Mouse (Mus musculus): ENCODE measurements around the gene Avil. TPM values are rescaled to one million over a fixed set of nuclear protein-coding genes. Genes with fewer than 3 reads are reported as not detected.
"Not testable (repeated sequence)": the region's sequence is repeated elsewhere in the genome, so short reads cannot be mapped to it uniquely, and the experiment has no call there.

Gene Avil
- total RNA-seq, 2 experiments from 2014 or later: 0.32 to 0.87 TPM

DNA sequence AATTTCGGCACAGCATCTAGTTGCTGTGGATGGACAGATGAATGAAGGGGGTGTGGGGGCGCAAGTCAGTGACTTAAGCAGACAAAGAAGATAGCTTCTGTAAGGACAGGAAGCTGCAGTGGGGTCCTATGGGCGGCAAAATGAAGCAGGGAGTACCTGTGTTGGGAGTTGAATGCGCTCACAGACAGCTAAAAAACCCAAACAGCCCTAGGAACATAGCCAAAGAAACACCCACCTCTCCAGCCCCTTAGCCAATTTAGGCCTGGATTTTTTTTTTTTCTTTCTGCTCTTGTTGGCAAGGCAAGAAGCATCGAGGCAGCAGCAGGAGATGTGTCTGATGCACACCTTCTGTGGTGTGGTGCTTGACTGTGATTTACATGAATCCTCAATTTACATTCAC lies 60.6 kb downstream of the Avil start:
- Histone ChIP-seq H3K27ac (peak overlapping the region; percentile 89; the same call in 1 of the 2 replicates), H3K4me3 (no peak overlapping the region)
- TF ChIP-seq CTCF (conservative IDR thresholded peaks at IDR 0.05): no peak
- no peak for DNase-seq (ENCODE audit: low spot score in 2 of 2)

DNA sequence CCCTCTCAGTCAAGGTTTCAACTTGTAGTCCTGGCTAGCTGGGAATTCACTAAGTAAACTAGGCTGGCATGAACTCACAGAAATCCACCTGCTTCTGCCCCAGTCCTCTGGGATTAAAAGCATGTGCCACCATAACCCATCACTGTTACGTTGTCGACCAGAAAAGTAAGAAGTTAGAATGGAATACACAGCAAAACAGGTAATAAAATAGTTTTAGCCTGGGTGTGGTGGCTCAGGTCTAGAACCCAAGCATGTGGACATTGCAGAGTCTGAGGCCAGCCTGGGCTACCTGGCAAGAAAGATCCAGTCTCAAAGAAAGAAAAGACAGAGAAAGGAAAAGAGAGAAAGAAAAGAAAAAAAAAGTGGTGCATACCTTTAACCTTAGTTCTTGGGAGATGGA lies 61.0 kb downstream of the Avil start:
- no peak overlapping the region for H3K4me3 ChIP-seq
- H3K27ac ChIP-seq: peak overlapping the region; percentile 14; the same call in 1 of the 2 replicates

DNA sequence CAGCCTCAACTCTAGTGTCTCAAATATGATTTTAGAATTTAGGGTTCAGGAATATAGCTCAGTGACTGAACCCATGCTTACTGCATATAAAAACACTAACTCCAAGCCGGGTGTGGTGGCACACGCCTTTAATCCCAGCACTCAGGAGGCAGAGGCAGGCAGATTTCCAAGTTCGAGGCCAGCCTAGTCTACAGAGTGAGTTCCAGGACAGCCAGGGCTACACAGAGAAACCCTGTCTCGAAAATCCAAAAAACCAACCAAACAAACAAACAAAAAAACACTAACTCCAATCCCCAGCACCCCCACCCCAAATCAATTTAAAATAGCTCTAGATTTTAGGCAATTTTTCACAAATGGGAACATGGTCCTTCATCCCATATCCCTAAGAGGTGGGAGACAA lies 61.6 kb downstream of the Avil start:
- not testable (repeated sequence) for DNase-seq (ENCODE audit: low spot score in 2 of 2); H3K4me3 ChIP-seq
- H3K27ac ChIP-seq: peak overlapping the region; percentile 89; the same call in 1 of the 2 replicates

More for the DNA sequence above, 61.0 kb downstream of the Avil start:
- no peak for DNase-seq (ENCODE audit: low spot score in 2 of 2)
- no peak for TF ChIP-seq CTCF (conservative IDR thresholded peaks at IDR 0.05)

DNA sequence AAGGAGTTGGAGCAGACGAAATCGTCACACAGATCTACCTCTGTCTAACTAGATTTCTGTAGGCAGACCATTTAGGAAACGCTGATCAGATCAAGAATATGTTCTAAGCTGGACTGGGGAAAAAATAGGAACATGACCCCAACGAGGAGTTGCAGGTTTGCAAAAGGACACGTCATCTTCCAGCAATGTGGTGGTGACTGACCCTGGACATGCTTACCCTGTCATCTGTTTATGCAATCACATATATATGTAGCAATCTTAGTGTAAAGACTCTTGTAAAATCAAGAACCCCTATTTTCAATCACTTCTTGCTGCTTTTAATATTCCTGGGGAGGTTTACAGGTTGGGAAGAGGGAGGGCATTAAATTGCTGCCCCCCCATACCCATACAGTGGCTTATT lies 62.0 kb downstream of the Avil start:
- H3K27ac ChIP-seq: peak overlapping the region; percentile 89

DNA sequence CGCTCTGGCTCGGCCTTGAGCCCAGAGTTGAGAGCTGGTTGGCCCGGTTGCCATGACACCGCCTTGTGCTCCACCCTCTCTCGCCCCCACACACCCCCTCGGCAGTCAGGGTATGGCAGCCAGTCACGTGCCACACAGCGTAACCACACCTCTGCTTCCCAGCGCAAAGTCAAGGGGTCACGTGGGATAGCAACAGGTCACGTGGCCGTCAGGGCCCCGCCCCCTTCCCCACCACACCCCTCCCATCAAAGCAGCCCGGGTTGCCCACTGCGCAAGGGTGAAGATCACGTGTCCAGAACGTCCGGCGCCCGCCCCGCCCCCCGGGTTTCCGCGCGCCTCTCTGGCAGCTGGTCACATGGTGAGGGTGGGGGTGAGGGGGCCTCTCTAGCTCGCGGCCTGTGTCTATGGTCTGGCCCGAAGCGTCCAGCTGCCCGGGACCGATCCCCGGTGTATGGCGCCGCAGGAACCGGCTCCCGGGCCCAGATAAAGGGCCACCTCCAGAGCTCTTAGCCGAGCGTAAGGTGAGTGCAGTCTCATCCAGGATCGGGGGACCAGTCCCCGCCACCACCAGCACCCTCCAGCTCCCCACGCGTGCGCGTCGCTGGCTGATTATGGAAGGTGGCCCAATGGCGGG lies 62.8 kb downstream of the Avil start, which contains the start of gene Cdk4:
Cdk4 (plus strand) TSS at position 296 of the 634 bp plus-strand sequence.
- H3K27ac ChIP-seq: peak within 1 kb of the TSS; percentile 96
- DNase-seq (ENCODE audit: low spot score in 2 of 2): peak; percentile 98 to 99
- peak within 1 kb of the TSS; percentile 80 for H3K4me3 ChIP-seq
- TF ChIP-seq CTCF (conservative IDR thresholded peaks at IDR 0.05): no peak

More for the DNA sequence above, 62.0 kb downstream of the Avil start:
- DNase-seq (ENCODE audit: low spot score in 2 of 2): no peak
- peak overlapping the region; percentile 80; the same call in 1 of the 2 replicates for H3K4me3 ChIP-seq
- no peak for TF ChIP-seq CTCF (conservative IDR thresholded peaks at IDR 0.05)

DNA sequence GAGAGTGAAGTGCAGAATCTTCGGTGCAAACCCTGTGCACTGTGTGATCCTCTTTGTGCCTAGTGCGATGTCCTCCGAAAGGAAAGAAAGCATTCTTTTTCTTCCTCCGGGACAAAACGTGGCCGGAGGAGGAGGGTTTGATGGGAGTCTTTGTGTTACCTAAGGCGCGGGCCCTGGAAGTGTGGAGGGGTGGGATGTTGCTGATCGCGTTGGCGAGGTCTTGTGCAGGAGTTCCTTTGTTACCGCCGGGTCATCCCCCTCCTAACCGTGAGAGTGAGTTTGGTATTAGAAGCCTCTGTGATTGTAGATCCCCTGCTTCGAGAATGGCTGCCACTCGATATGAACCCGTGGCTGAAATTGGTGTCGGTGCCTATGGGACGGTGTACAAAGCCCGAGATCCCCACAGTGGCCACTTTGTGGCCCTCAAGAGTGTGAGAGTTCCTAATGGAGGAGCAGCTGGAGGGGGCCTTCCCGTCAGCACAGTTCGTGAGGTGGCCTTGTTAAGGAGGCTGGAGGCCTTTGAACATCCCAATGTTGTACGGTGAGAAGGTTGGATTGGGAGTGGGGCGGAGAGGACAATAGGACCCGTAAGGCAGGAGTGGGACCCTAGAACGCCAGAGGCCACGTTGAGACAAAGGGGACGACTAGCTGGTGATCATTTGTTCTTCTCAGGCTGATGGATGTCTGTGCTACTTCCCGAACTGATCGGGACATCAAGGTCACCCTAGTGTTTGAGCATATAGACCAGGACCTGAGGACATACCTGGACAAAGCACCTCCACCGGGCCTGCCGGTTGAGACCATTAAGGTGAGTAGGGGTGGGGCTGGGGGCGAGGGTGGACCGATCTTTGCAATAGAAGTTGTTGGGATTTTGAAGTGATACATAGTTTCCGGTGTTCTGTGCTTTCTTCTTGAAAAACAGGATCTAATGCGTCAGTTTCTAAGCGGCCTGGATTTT lies 63.7 kb downstream of the Avil start:
- no peak for TF ChIP-seq CTCF (conservative IDR thresholded peaks at IDR 0.05)
- no peak for DNase-seq (ENCODE audit: low spot score in 2 of 2)
- H3K27ac ChIP-seq: peak overlapping the region; percentile 96
- H3K4me3 ChIP-seq: peak overlapping the region; percentile 80

DNA sequence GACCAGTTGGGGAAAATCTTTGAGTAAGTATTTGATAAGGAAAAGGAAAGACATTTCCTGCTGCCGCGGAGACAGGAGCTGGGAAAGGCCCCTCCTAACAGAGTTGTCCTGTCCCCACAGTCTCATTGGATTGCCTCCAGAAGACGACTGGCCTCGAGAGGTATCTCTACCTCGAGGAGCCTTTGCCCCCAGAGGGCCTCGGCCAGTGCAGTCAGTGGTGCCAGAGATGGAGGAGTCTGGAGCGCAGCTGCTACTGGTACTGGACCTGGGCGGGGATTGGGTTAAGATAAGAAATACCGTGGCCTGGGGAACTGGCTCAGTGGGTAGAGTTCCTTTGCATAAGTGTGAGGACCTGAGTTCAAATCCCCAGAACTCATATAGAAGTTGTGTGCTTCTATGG lies 65.5 kb downstream of the Avil start:
- TF ChIP-seq CTCF (conservative IDR thresholded peaks at IDR 0.05): no peak
- Histone ChIP-seq H3K27ac (no peak overlapping the region), H3K4me3 (no peak overlapping the region)
- DNase-seq (ENCODE audit: low spot score in 2 of 2): no peak

DNA sequence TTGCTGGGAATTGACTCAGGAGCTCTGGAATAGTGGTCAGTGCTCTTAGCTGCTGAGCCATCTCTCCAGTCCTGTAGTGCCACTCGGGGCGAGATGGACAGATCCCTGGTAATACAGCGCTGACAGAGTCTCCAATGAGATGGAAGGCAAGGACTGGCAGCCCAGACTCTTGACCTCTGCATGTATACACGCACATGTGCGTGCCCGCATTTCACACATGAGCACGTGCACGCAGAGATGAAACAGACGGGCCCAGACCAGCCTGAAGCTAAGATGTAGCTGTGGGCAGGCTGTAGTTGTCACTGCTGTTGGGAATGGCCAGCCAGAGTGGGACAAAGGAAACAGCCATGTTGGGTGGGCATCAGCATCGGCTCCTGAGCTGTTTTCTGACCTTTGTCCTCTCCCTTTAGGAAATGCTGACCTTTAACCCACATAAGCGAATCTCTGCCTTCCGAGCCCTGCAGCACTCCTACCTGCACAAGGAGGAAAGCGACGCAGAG lies 66.1 kb downstream of the Avil start:
- DNase-seq (ENCODE audit: low spot score in 2 of 2): no peak
- H3K4me3 ChIP-seq: no peak overlapping the region
- no peak for TF ChIP-seq CTCF (conservative IDR thresholded peaks at IDR 0.05)
- H3K27ac ChIP-seq: no peak overlapping the region

DNA sequence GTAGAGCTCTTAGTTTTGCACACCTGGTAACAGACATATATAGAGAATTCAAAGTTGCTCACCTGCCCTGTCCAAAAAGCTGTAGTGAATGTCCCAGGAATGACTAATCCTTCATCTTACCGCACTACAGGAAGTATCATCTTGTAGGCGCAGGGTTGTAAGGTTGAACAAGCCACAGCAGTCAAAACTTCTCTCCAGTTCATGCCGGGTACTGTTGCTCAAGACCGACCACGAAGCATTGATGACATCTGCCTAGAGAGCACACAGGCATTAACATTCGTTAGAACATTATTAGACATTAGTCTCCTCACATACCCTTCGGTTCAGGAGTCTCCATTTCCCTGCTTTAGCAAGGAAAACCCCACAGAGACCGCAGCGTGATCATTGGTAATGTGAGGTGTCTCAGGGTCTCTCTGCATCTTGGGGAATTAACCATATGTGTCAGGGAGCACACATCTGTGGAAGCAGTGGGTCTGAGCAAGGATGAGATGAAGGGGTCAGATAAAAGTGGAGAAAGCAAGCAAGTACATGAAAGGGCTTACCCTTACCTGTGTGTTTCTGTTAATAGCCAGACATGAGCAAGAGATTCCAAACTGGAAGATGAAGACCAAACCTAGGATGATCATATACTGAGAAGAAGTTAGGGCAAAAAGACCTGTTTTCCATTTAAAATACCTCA lies 68.0 kb downstream of the Avil start:
- Histone ChIP-seq H3K27ac (peak overlapping the region; percentile 94; the same call in 1 of the 2 replicates), H3K4me3 (peak overlapping the region; percentile 89; the same call in 1 of the 2 replicates)
- TF ChIP-seq CTCF (conservative IDR thresholded peaks at IDR 0.05): no peak
- DNase-seq (ENCODE audit: low spot score in 2 of 2): no peak

DNA sequence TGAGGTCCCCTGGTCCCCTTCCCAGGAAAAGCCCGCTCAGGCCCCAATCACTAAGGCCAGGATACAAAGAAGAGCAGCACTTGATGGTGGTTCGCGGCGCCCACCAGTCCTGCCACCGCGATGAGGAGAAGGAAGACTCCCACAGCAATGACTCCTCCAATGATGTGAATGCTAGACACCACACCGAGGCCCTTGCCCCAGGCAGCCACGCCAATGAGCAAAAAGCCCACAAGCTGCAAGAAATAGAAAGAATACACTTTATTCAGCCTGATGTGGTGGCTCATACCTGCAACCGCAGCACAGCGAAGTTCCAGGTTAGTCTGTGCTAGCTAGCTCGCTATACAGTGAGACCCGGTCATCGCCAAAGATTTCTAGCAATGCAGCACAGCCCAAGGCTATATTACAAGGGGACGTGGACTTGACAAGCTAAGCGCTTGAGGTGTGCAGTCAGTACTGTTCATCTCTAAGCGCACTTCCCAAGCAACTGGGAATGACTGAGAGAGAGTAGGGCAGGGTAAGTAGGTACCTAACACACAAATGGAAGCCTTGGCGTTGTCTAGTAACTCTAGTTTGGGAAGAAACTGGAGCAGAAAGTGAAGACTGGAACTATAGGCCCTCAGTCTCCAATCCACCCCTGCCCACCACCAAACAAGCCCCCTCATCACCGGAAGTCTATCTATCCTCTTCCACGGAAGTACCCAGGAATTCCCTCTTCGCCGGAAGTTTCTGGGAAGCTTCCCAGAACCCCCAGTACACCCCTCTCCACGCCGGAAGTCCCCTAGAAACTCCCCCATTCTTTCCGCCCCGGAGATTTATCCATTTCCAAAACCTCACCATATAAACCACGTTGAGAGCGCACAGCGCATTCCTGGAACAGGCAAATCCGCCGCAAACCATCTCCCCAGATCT lies 69.0 kb downstream of the Avil start:
- DNase-seq (ENCODE audit: low spot score in 2 of 2): peak in 1 of 2 experiments; percentile 40
- Histone ChIP-seq H3K4me3 (peak overlapping the region; percentile 89), H3K27ac (peak overlapping the region; percentile 94)
- no peak for TF ChIP-seq CTCF (conservative IDR thresholded peaks at IDR 0.05)

Small RNA genes lying within 50 kb of the gene (microRNA-seq; reads per million reads assigned to microRNA genes)
- 24.9 to 644 reads per million in 2 experiments for gene Mir26a-2
- 0 reads per million in 2 experiments for gene Mir546

Other genes starting within 250 kb of the Avil start
- 1 to 10 TPM; 9.0 to 10.0 TPM for gene Atp23, start 99.4 kb upstream of the Avil start, total RNA-seq (2021)
- 100 to 1,000 TPM; 106 to 116 TPM for gene Ctdsp2, start 22.0 kb upstream of the Avil start, total RNA-seq (2021)
- gene Tsfm, start 30.1 kb downstream of the Avil start, total RNA-seq (2021): 10 to 100 TPM; 29.7 to 30.1 TPM
- gene Mettl1, start 40.7 kb downstream of the Avil start, total RNA-seq (2021): 10 to 100 TPM; 12.7 to 14.0 TPM
- under 1 TPM; 0.12 to 0.20 TPM for gene Eef1akmt3, start 40.8 kb downstream of the Avil start, total RNA-seq (2021)
- 1 to 10 TPM; 1.0 to 1.1 TPM for gene Cyp27b1, start 47.5 kb downstream of the Avil start, total RNA-seq (2021)
- gene March9, start 59.5 kb downstream of the Avil start, total RNA-seq (2021): 10 to 100 TPM; 19.8 TPM
- gene Cdk4, start 62.8 kb downstream of the Avil start, total RNA-seq (2021): 10 to 100 TPM; 84.6 to 94.8 TPM
- gene Tspan31, start 69.6 kb downstream of the Avil start, total RNA-seq (2021): 10 to 100 TPM; 57.2 to 62.1 TPM
- 100 to 1,000 TPM; 820 to 844 TPM for gene Agap2, start 74.6 kb downstream of the Avil start, total RNA-seq (2021)
- gene Os9, start 120.4 kb downstream of the Avil start, total RNA-seq (2021): 100 to 1,000 TPM; 100 to 102 TPM
- gene B4galnt1, start 164.5 kb downstream of the Avil start, total RNA-seq (2021): 100 to 1,000 TPM; 116 to 123 TPM
- gene Slc26a10, start 179.9 kb downstream of the Avil start, total RNA-seq (2021): 10 to 100 TPM; 21.9 to 25.4 TPM
- gene Arhgef25, start 189.4 kb downstream of the Avil start, total RNA-seq (2021): 100 to 1,000 TPM; 395 to 408 TPM
- gene Dtx3, start 195.0 kb downstream of the Avil start, total RNA-seq (2021): 100 to 1,000 TPM; 227 to 255 TPM
- 10 to 100 TPM; 98.0 to 98.6 TPM for gene Pip4k2c, start 210.9 kb downstream of the Avil start, total RNA-seq (2021)

Data from layer of hippocampus, adult 2 months (tissue).